Mouse (Mus musculus): Measurements from ENCODE around the gene BC005624. TPM values are rescaled to one million over a fixed set of nuclear protein-coding genes. Genes with fewer than 3 reads are reported as not detected.

The BC005624 gene
- 36.9 and 42.6 TPM in 2 replicates for polyA plus RNA-seq (2016; fragmentation: Nextera tagmentation; extraction: Ambion mirVana)

GRCm38 (mm10) chr2:30981790-30982513 is at the start of gene BC005624, which contains the start of gene Usp20:
Gene BC005624, minus strand, starts transcription at chr2:30982201.
Gene Usp20, plus strand, starts transcription at chr2:30982279.
- H3K4me3 ChIP-seq: peak within 1 kb of the TSS; percentile 85
- WGBS: under 1% methylated on average over 66 of the region's 66 CpGs
- no peaks in the 10 kb centered on the region for H3K9me3 ChIP-seq
- H3K36me3 ChIP-seq: peaks cover 32% of the 10 kb centered on the region
- no peaks in the 10 kb centered on the region for H3K27me3 ChIP-seq (ENCODE audit: insufficient read depth, poor library complexity, severe bottlenecking)
- H3K27ac ChIP-seq: peak within 1 kb of the TSS; percentile 85
- peak; percentile 100 for DNase-seq (ENCODE audit: low spot score)
- H3K4me1 ChIP-seq: peaks cover 34% of the 10 kb centered on the region

GRCm38 (mm10) chr2:31026642-31027041 is 44.6 kb upstream of the BC005624 start:
- WGBS: 60% methylated on average over 8 of the region's 8 CpGs
- Histone ChIP-seq H3K4me1 (peaks cover 25% of the 10 kb centered on the region), H3K27ac (peak overlapping the region; percentile 60; the same call in 1 of the 2 replicates), H3K4me3 (no peak overlapping the region), H3K36me3 (peaks cover 31% of the 10 kb centered on the region), H3K27me3 (ENCODE audit: insufficient read depth, poor library complexity, severe bottlenecking) (no peaks in the 10 kb centered on the region), H3K9me3 (no peaks in the 10 kb centered on the region)
- DNase-seq (ENCODE audit: low spot score): no peak

- no peak overlapping the region for H3K4me3 ChIP-seq
- H3K27ac ChIP-seq: peak overlapping the region; percentile 49; the same call in 1 of the 2 replicates
- H3K27me3 ChIP-seq (ENCODE audit: insufficient read depth, poor library complexity, severe bottlenecking): no peaks in the 10 kb centered on the region
- no peak for DNase-seq (ENCODE audit: low spot score)
- 56% methylated on average over 3 of the region's 3 CpGs for WGBS
- peaks cover 29% of the 10 kb centered on the region for H3K4me1 ChIP-seq
- no peaks in the 10 kb centered on the region for H3K9me3 ChIP-seq
- H3K36me3 ChIP-seq: peaks cover 35% of the 10 kb centered on the region
Observed at GRCm38 (mm10) chr2:31025458-31025857, 43.5 kb upstream of the BC005624 start.

- Histone ChIP-seq H3K27ac (no peak overlapping the region), H3K4me3 (no peak overlapping the region), H3K4me1 (peaks cover 29% of the 10 kb centered on the region), H3K27me3 (ENCODE audit: insufficient read depth, poor library complexity, severe bottlenecking) (no peaks in the 10 kb centered on the region), H3K36me3 (peaks cover 39% of the 10 kb centered on the region), H3K9me3 (no peaks in the 10 kb centered on the region)
- DNase-seq (ENCODE audit: low spot score): no peak
- 31% methylated on average over 5 of the region's 5 CpGs for WGBS
Observed at GRCm38 (mm10) chr2:31024618-31025370, 42.8 kb upstream of the BC005624 start.

GRCm38 (mm10) chr2:31023940-31024339 is 41.9 kb upstream of the BC005624 start:
- H3K36me3 ChIP-seq: peaks cover 47% of the 10 kb centered on the region
- DNase-seq (ENCODE audit: low spot score): no peak
- H3K9me3 ChIP-seq: no peaks in the 10 kb centered on the region
- no peak overlapping the region for H3K27ac ChIP-seq
- H3K27me3 ChIP-seq (ENCODE audit: insufficient read depth, poor library complexity, severe bottlenecking): no peaks in the 10 kb centered on the region
- WGBS: 66% methylated on average over 5 of the region's 5 CpGs
- no peak overlapping the region for H3K4me3 ChIP-seq
- H3K4me1 ChIP-seq: peaks cover 29% of the 10 kb centered on the region

- H3K36me3 ChIP-seq: peaks cover 58% of the 10 kb centered on the region
- H3K27me3 ChIP-seq (ENCODE audit: insufficient read depth, poor library complexity, severe bottlenecking): no peaks in the 10 kb centered on the region
- H3K9me3 ChIP-seq: no peaks in the 10 kb centered on the region
- H3K4me3 ChIP-seq: no peak overlapping the region
- 86% methylated on average over 2 of the region's 2 CpGs for WGBS
- peaks cover 3% of the 10 kb centered on the region; the same call in 1 of the 2 replicates for H3K4me1 ChIP-seq
- no peak for DNase-seq (ENCODE audit: low spot score)
- H3K27ac ChIP-seq: no peak overlapping the region
Observed at GRCm38 (mm10) chr2:31020202-31020601, 38.2 kb upstream of the BC005624 start.

GRCm38 (mm10) chr2:31019011-31019410 is 37.0 kb upstream of the BC005624 start:
- no peak for DNase-seq (ENCODE audit: low spot score)
- H3K4me1 ChIP-seq: peaks cover 3% of the 10 kb centered on the region; the same call in 1 of the 2 replicates
- 79% methylated on average over 8 of the region's 8 CpGs for WGBS
- no peak overlapping the region for H3K4me3 ChIP-seq
- peaks cover 63% of the 10 kb centered on the region for H3K36me3 ChIP-seq
- no peaks in the 10 kb centered on the region for H3K27me3 ChIP-seq (ENCODE audit: insufficient read depth, poor library complexity, severe bottlenecking)
- no peaks in the 10 kb centered on the region for H3K9me3 ChIP-seq
- no peak overlapping the region for H3K27ac ChIP-seq

- peaks cover 65% of the 10 kb centered on the region for H3K36me3 ChIP-seq
- 81% methylated on average over 8 of the region's 8 CpGs for WGBS
- H3K9me3 ChIP-seq: no peaks in the 10 kb centered on the region
Observed at GRCm38 (mm10) chr2:31018519-31018918, 36.5 kb upstream of the BC005624 start.

GRCm38 (mm10) chr2:31017625-31018317 is 35.8 kb upstream of the BC005624 start:
- H3K27ac ChIP-seq: no peak overlapping the region
- WGBS: 88% methylated on average over 18 of the region's 18 CpGs
- peaks cover 65% of the 10 kb centered on the region for H3K36me3 ChIP-seq
- H3K4me1 ChIP-seq: peaks cover 3% of the 10 kb centered on the region; the same call in 1 of the 2 replicates
- H3K4me3 ChIP-seq: no peak overlapping the region
- H3K9me3 ChIP-seq: no peaks in the 10 kb centered on the region
- no peak for DNase-seq (ENCODE audit: low spot score)
- no peaks in the 10 kb centered on the region for H3K27me3 ChIP-seq (ENCODE audit: insufficient read depth, poor library complexity, severe bottlenecking)

More at GRCm38 (mm10) chr2:31018519-31018918, 36.5 kb upstream of the BC005624 start:
- DNase-seq (ENCODE audit: low spot score): no peak
- peaks cover 3% of the 10 kb centered on the region; the same call in 1 of the 2 replicates for H3K4me1 ChIP-seq
- no peak overlapping the region for H3K4me3 ChIP-seq
- no peaks in the 10 kb centered on the region for H3K27me3 ChIP-seq (ENCODE audit: insufficient read depth, poor library complexity, severe bottlenecking)
- H3K27ac ChIP-seq: no peak overlapping the region

GRCm38 (mm10) chr2:31013371-31014120 is 31.5 kb upstream of the BC005624 start:
- Histone ChIP-seq H3K4me1 (no peaks in the 10 kb centered on the region; the same call in 1 of the 2 replicates), H3K27me3 (ENCODE audit: insufficient read depth, poor library complexity, severe bottlenecking) (no peaks in the 10 kb centered on the region), H3K27ac (no peak overlapping the region), H3K4me3 (no peak overlapping the region), H3K9me3 (no peaks in the 10 kb centered on the region), H3K36me3 (peaks cover 63% of the 10 kb centered on the region)
- 71% methylated on average over 14 of the region's 14 CpGs for WGBS
- DNase-seq (ENCODE audit: low spot score): no peak

GRCm38 (mm10) chr2:31007208-31007607 is 25.2 kb upstream of the BC005624 start:
- Histone ChIP-seq H3K36me3 (peaks cover 56% of the 10 kb centered on the region), H3K27me3 (ENCODE audit: insufficient read depth, poor library complexity, severe bottlenecking) (no peaks in the 10 kb centered on the region), H3K9me3 (no peaks in the 10 kb centered on the region), H3K4me3 (no peak overlapping the region), H3K27ac (peak overlapping the region; percentile 86), H3K4me1 (peaks cover 29% of the 10 kb centered on the region)
- DNase-seq (ENCODE audit: low spot score): no peak
- 83% methylated on average over 5 of the region's 5 CpGs for WGBS

- peak overlapping the region; percentile 86 for H3K27ac ChIP-seq
- peaks cover 29% of the 10 kb centered on the region for H3K4me1 ChIP-seq
- peak overlapping the region; percentile 1; the same call in 1 of the 2 replicates for H3K4me3 ChIP-seq
- peak; percentile 94 for DNase-seq (ENCODE audit: low spot score)
- H3K27me3 ChIP-seq (ENCODE audit: insufficient read depth, poor library complexity, severe bottlenecking): no peaks in the 10 kb centered on the region
- H3K9me3 ChIP-seq: no peaks in the 10 kb centered on the region
- peaks cover 54% of the 10 kb centered on the region for H3K36me3 ChIP-seq
- WGBS: 29% methylated on average over 5 of the region's 5 CpGs
Observed at GRCm38 (mm10) chr2:31006434-31006833, 24.4 kb upstream of the BC005624 start.
